Mouse (Mus musculus): ENCODE measurements around the gene Ica1.

DNA sequence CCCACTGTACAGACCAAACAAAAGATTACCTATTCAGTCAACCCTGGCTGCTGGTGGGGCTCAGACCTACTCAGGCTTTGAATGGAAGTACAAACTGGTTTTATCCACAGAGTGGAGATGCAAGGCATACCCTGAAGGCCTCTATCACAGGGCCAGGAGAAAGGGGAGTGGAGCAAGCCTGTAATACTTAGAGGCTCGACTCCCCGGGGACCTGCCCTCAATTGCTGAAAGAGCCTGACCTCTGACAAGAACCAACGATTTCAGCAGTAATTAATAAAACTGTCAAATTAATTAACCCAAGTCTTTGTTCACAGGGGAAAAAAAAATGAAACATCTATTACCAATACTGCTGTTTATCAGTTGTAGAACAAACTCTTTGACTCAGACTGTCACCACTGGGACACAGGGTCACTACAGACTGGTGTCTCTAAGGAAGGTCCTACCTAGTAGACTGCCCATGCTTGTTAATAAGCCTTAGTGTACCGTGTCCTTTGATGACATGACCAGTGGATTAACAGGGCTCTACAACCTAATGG, 46.6 kb downstream of the Ica1 start:
- TF ChIP-seq CTCF (IDR thresholded peaks at IDR 0.05; ENCODE audit: low read depth, low read length): no peak
- TF ChIP-seq POLR2AphosphoS5 (IDR thresholded peaks at IDR 0.05; ENCODE audit: insufficient replicate concordance, low read depth, low read length): no peak

All from G1E (cell line).